Mouse (Mus musculus): ENCODE data around the gene Nbas. TPM values are rescaled to one million over a fixed set of nuclear protein-coding genes. Genes with fewer than 3 reads are reported as not detected.

Nbas gene
- total RNA-seq, 2 experiments from 2014 or later: 29.6 to 31.3 TPM

DNA sequence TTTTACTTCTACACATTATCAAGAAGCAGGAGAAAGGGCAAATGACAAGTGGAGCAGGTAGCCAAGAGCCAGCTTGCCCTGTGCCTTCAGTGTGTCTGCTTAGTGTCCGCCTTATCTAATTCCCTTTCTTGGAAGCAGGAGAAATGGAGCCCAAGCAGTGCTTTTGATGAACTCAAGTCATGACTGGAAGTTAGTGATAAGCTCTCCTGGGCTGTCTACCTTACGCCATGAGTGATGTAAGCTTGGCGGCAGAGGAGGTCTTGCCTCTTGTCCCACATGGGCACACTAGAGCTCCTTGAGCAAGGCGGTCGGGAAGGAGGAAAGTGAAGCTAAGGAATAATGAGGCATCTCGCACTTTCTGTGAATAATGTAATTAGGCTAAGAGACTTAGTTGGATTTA lies 250.5 kb downstream of the Nbas start:
- DNase-seq (ENCODE audit: low spot score in 2 of 2): no peak

GRCm38 (mm10) chr12:13532731-13533365 lies 263.9 kb downstream of the Nbas start:
- DNase-seq (ENCODE audit: low spot score in 2 of 2): no peak

- DNase-seq (ENCODE audit: low spot score in 2 of 2): peak in 1 of 2 experiments; percentile 37
These were observed 270.2 kb downstream of the Nbas start for GRCm38 (mm10) chr12:13539171-13539570.

- DNase-seq (ENCODE audit: low spot score in 2 of 2): no peak
These were observed 274.9 kb downstream of the Nbas start for GRCm38 (mm10) chr12:13543806-13544205.

DNA sequence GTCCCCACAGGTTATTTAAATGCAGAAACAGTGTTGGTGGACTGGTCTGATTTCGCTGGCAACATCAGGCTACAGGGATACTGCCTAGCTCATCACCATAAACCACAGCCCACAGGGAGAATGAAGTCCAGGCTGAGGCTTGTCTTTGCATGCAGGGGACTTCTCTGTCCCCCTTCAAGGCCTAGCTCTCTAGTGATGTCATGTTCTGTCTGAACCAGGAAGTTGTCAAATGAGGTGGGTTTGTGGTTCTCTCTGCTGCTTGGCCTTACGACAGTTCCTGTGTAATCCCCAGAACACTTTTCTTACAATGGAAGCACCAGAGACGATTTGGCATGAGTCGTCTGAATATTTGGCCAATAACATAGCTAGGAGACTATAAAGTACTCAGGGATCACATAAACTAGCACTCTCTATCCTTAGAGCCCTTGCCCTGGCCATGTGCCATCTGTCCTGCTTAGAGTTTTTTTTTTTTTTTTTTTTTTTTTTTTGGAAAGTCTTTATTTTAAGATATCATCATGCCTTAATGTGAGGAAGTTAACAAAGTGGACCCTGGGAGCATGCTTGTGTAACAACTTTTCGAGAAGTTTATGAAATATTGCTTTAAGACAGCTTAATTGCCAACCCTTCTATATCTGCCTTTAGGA lies 294.8 kb downstream of the Nbas start:
- DNase-seq (ENCODE audit: low spot score in 2 of 2): no peak

DNA sequence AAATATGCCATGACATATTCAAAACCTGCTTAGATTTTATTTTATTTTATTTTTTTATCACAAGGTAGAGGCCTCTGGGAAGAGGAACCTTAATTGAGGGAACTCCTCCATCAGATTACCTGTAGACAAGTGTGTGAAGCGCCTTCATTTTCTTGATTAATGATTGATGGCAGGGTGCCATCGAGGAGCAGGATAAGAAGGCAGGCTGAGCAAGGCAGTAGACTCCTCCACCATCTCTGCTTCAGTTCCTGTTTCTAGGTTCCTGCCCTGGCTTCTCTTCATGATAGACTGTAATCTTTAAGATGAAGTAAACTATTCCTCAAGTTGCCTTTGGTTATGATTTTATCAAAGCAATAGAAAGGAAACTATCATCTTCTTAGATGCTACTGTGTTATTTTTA lies 295.4 kb downstream of the Nbas start:
- DNase-seq (ENCODE audit: low spot score in 2 of 2): no peak

- no peak for DNase-seq (ENCODE audit: low spot score in 2 of 2)
These were observed 297.5 kb downstream of the Nbas start for GRCm38 (mm10) chr12:13566421-13566820.

DNA sequence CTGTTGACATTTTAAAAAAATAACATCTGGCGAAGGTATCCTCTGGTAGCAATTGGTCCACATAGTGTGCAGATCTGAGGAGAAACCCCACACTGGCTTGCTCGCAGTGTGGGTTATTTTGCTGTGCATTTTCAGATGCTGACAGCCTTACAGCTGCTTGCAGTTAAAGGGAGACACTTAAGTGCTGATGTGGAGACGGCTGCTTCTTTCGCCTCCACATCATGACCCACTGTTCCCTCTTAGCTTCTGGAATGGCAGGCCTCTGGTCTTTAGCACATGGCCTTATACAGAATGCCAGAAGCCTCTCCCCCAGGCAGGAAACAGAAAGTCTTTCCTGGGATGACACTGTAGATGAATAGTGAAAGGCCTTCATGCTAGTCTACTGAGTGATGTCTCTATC lies 306.2 kb downstream of the Nbas start:
- DNase-seq (ENCODE audit: low spot score in 2 of 2): no peak

DNA sequence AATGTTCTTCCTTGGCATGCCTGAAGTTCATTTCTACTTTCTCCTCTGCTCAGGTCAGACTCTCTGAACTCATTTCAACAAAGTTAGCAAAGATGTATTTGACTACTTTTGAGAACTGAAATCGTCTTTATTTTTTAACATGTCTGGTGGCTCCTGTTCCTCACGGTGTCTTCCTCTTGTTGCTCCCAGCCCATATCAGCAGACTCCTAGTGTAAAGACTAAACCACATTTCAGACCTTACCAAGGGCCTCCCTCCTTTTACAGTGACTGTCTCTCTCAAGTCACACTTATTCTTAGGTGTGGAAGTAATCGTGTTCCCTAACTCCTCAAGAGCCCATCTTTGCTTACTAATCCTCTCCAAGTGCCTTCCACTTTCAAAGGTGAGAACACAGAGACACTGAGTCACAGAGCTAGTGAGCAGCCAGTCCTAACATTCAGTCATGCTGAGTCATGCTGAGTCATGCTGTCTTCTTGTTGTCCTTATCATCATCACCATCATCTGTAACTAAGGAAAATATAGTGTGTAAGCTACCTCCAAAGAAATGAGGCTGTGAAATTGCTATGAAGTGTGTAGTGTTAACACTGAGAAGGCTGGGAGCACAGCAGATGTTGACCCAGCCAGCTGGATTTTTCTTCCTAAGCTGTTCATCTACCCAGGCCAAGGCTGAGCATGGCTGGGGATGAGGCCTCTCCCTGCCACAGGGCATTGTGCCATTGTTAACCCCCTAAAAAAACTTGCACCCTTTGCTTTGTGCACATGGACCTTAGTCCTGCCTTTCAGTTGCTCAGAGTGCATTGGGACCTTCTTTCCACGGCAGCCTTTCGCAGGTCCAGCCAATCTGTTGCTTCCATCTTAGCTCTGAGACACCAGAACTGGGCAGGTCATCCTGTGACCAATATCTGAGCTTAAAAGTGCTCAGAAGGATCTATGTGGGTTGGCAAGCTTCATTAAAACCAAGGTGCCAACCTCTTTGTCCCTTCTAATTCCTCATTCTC lies 307.0 kb downstream of the Nbas start:
- DNase-seq (ENCODE audit: low spot score in 2 of 2): no peak

DNA sequence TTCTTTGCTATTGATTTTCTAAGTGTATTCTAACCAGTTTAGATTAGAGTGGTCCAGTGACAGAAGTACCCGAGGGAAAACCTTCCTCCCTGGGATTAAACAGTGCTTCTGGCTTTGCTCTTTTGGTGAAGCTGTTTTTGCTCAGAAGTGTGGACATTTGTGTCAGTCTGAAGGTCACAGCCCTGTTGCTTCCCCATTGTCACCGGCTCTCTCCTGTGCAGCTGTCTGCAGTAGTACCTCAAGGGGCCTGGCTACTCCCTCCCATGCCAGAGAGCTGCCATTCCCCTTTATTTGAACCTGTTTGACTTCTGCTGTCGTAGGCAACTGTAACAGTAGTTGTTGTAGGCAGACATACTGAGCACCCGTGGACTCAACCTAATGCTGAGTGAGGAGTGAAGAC lies 307.8 kb downstream of the Nbas start:
- DNase-seq (ENCODE audit: low spot score in 2 of 2): no peak

GRCm38 (mm10) chr12:13580796-13581195 lies 311.9 kb downstream of the Nbas start:
- no peak for DNase-seq (ENCODE audit: low spot score in 2 of 2)

DNA sequence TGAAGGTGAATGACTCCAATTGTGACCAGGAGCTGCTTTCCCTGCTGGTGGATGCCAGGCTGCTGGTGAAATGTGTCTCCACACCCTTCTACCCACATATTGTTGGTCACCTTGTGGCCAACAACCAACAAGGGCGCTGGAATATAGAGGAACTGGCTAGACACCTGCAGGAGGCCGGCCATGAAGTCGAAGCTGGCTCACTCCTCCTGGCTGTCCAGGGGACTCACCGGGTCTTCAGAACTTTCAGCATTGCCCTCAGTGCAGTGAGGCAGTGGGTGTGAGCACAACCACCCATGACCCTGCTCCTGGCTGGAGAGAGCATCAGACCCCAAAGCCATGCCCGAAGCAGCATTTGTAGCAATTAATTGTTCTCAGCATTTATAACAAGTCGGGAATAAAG lies 314.5 kb downstream of the Nbas start:
- no peak for DNase-seq (ENCODE audit: low spot score in 2 of 2)

GRCm38 (mm10) chr12:13585527-13586156 lies 316.7 kb downstream of the Nbas start:
- DNase-seq (ENCODE audit: low spot score in 2 of 2): no peak

GRCm38 (mm10) chr12:13587675-13588074 lies 318.7 kb downstream of the Nbas start:
- no peak for DNase-seq (ENCODE audit: low spot score in 2 of 2)

DNA sequence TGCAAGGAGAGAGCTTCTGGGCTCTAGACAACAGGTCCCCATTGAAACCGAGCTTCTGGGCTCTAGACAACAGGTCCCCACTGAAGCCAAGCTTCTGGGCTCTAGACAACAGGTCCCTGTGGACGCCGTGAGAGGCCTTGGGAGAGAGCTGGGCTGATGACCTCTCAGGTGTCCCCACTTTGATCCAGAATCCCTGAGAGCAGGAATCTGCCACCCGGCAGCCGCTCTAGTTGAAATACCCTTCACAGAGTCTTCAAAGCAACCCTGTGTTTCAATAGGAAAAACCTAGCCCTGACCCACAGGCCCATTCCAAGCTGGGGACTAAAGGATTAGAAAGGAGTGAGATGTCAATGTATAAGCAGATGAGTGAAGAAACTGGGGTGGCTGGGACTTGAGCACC lies 320.1 kb downstream of the Nbas start:
- DNase-seq (ENCODE audit: low spot score in 2 of 2): no peak

GRCm38 (mm10) chr12:13594746-13595469 lies 326.0 kb downstream of the Nbas start:
- DNase-seq (ENCODE audit: low spot score in 2 of 2): peak in 1 of 2 experiments; percentile 36

DNA sequence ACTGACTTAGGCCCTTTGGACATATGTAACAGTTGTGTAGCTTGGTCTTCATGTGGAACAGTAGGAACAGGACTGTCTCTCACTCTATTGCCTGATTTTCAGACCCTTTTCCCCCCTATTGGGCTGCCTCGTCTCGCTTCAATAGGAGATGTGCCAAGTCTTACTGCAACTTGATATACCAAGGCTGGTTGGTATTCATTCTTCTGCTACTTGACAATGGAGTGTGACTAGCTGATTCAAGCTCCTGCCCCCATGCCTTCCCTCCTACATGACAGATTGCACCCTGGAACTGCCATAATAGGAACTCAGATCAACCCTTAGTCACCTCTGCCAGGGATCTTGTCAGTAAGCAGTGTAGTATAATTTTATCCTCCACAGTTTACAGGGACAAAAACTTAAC lies 328.1 kb downstream of the Nbas start:
- no peak for DNase-seq (ENCODE audit: low spot score in 2 of 2)

DNA sequence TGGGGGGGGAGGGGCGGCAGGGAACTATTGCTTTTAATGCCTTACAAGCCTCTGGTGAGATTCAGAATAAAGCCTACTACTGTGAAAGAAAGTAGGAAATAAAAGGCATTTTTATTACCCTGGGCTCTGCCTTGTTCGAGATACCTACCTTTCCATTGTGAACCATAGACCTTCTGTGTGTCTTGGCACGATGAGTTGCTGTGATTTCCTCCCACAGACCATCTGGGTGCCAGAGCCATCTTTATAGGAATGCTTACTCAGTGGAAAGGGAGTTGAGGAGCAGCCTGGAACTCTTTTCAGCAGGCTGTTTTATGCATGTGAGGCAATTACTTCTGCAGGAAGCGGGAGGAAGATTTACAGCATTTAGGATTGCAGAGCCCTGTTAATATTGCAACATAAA lies 329.6 kb downstream of the Nbas start:
- peak; percentile 50 to 81 for DNase-seq (ENCODE audit: low spot score in 2 of 2)

DNA sequence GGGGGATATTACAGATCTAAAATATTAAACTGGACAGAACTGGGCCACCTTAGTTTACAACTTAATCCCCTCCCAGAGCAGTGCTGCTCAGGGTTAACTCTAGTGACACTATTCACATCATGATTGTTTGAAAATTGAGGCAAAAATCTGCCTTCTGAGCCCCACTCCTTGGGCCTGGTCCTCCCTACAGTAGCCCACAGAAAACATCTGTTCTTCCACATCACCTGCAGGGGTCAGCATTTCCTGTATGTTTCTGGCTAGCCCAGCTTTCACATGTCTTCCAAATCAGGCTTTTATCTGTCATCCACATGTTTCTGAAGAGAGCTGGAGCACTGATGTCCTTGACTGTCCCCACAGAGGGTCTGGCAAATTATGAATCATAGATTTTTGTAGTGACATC lies 333.5 kb downstream of the Nbas start:
- DNase-seq (ENCODE audit: low spot score in 2 of 2): no peak

- DNase-seq (ENCODE audit: low spot score in 2 of 2): no peak
These were observed 338.1 kb downstream of the Nbas start for GRCm38 (mm10) chr12:13607021-13607420.

- peak; percentile 20 to 60 for DNase-seq (ENCODE audit: low spot score in 2 of 2)
These were observed 340.1 kb downstream of the Nbas start for GRCm38 (mm10) chr12:13609027-13609426.
